Mouse (Mus musculus): ENCODE measurements around the gene Tnxb. TPM values are rescaled to one million over a fixed set of nuclear protein-coding genes. Genes with fewer than 3 reads are reported as not detected.

Tnxb gene
- total RNA-seq, 2 experiments from 2014 or later, result 1.5 to 2.4 TPM

DNA sequence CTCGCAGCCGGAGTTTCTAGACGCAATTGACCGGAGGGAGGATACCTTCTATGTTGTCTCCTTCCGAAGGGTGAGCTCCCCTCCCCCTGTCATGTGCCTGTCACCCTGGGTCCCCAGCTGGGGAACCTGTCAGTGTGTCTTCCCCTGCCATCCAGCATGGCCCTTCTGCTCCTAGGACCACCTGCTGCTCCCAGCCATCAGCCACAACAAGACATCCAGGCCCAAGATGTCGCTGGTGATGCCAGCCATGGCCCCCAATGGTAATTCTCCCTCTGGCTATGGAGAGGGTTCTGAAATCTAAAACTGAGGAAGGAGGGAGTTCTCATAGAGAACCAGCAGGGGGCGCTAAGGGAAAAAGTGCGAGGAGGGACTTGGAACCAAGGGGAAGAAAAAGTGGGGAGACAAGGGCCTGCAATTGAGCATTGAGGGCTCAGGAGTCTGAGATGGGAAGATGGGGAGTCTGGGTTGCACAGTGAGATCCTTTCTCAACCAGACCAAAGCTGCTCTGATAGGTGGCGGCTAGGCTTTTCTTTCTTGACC, 16.5 kb upstream of the Tnxb start:
- peak in 1 of 2 experiments; percentile 72 for DNase-seq (ENCODE audit: extremely low spot score in 1 of 2, low spot score in 2 of 2)
- TF ChIP-seq CTCF (IDR thresholded peaks at IDR 0.05), result peak; percentile 88

DNA sequence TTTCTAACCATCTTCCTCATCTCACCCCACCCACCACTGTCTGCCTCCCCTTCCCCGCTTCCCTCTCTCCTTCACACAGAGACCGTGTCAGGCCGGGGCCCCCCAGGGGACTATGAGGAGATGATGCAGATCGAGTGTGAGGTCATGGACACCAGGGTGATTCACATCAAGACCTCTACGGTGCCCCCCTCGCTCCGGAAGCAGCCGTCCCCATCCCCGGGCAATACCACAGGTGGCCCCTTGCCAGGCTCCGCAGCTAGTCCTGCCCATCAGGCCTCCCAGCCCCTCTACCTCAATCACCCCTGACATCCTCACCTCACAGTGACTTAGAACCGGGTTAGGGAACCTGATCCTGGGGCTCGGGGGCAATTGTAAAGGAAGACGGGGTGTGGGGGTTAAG, 15.9 kb upstream of the Tnxb start:
- H3K27ac ChIP-seq, result no peak overlapping the region
- H3K4me3 ChIP-seq, result no peak overlapping the region
- intact Hi-C loops (cut with DNase I), result loop anchor here (1.0 to 5.0 kb wide), 3 partner anchors 59 to 238 kb away; no protein-coding TSS in a partner anchor
- TF ChIP-seq CTCF (IDR thresholded peaks at IDR 0.05), result no peak
- no peak for DNase-seq (ENCODE audit: extremely low spot score in 1 of 2, low spot score in 2 of 2)

More for the DNA sequence above, 16.5 kb upstream of the Tnxb start:
- intact Hi-C loops (cut with DNase I), result loop anchor here (1.0 to 5.0 kb wide), 3 partner anchors 59 to 238 kb away; no protein-coding TSS in a partner anchor
- Histone ChIP-seq H3K27ac (no peak overlapping the region), H3K4me3 (no peak overlapping the region)

DNA sequence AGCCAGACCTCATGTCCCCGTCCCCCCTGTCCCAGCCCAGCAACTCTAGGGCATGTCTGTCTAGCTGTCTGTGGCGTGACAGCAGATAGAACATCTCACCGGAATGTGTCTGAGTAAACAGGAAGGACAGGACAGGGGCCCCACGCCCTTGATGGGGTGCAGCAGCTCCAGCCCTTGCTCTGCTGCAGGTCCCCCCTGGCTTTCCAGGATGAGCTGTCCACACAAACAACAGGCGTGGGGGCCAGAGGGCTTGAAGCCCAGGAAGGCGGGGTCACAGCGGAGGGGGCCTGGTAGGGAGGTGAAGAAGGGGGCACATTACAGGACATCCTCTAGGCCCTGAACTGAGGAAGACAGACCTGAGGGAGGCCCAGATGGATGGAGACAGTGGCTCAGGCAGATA, 15.2 kb upstream of the Tnxb start:
- Histone ChIP-seq H3K4me3 (no peak overlapping the region), H3K27ac (peak overlapping the region; percentile 28; the same call in 1 of the 2 replicates)
- no peak for TF ChIP-seq CTCF (IDR thresholded peaks at IDR 0.05)
- intact Hi-C loops (cut with DNase I), result no loop called here
- no peak for DNase-seq (ENCODE audit: extremely low spot score in 1 of 2, low spot score in 2 of 2)

DNA sequence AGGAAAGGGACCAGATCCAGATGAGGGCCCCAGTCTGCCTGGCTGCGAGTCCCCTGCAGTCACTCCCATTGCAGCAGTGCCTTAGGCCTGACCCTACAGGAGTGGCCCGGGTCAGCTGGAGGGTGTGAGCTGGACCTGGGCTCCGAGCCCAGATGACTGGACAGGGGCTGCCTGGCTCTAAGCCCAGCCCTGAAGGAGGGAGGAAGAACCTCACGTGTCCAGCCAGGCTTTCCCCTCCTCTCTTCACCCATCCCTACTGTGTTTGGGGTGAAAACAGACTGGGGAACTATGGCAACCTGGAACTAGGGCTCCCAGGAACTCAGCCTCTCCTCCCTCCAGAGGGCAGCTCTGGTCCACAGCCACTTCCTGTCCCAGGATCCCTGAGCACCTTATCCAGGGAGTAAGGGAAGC, 14.7 kb upstream of the Tnxb start:
- DNase-seq (ENCODE audit: extremely low spot score in 1 of 2, low spot score in 2 of 2), result no peak
- no peak overlapping the region for H3K4me3 ChIP-seq
- peak overlapping the region; percentile 58; the same call in 1 of the 2 replicates for H3K27ac ChIP-seq
- peak; percentile 16; the same call in 1 of the 2 replicates for TF ChIP-seq CTCF (IDR thresholded peaks at IDR 0.05)
- intact Hi-C loops (cut with DNase I), result no loop called here

DNA sequence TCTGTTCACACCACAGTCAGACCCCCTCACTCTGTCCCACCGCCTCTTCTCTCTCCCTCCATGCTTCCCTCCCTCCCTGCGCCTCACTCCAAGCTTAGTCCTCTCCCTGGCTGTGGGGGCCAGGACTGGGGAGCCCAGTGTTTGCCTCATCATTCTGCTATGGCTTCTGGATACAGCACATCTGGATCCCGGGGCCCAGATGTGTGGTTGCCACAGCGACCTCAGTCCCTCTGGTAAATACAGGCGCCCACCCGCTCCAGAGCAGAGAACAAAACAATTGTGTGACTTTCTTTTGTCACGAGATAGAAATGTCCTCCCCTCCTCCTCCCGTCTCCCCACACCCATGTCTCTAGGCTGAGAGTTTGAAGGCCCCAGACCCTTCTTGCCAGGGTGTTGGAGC, 13.7 kb upstream of the Tnxb start:
- intact Hi-C loops (cut with DNase I), result no loop called here
- DNase-seq (ENCODE audit: extremely low spot score in 1 of 2, low spot score in 2 of 2), result no peak
- H3K27ac ChIP-seq, result no peak overlapping the region
- no peak overlapping the region for H3K4me3 ChIP-seq
- TF ChIP-seq CTCF (IDR thresholded peaks at IDR 0.05), result no peak

DNA sequence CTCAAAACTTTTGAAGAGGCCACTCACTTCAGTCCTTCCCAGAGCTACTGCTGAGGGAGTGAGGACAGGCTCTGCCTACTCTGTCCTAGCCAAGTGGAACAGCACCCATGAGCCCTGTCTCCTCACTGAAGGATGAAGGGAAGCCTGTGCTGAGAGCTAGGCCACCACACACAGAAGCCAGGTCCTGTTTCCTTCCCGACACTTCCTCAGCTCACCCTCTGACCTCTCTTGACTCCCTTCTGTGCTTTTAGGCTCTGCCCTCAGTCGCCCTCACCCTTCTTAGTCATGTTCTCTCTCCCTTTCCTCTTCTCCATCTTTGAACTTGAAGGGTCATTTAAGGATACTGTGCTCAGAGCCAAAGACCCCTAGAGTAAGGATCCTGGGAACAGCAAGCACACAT, 13.1 kb upstream of the Tnxb start:
- no peak overlapping the region for H3K4me3 ChIP-seq
- no peak for TF ChIP-seq CTCF (IDR thresholded peaks at IDR 0.05)
- intact Hi-C loops (cut with DNase I), result no loop called here
- H3K27ac ChIP-seq, result no peak overlapping the region
- no peak for DNase-seq (ENCODE audit: extremely low spot score in 1 of 2, low spot score in 2 of 2)

DNA sequence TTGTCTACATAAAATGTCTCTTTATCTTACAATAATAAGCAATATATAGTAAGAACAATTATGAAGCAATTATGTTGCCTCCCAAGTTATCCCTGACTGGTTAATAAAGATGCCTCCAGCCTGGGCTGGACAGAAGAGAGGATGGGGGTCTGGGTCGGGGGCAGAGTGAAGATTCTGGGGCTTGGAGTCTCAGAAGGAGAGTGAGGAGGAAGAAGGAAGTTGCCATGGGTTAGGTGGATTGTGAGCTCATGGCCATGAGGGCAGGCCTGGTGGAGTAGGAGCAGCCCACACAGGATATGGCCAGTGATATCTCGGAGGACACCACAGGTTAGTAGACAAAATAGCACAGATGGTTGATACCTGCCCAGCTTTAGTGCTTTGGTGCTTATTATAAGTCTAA, 12.2 kb upstream of the Tnxb start:
- H3K4me3 ChIP-seq, result no peak overlapping the region
- no peak for TF ChIP-seq CTCF (IDR thresholded peaks at IDR 0.05)
- H3K27ac ChIP-seq, result no peak overlapping the region
- intact Hi-C loops (cut with DNase I), result no loop called here
- DNase-seq (ENCODE audit: extremely low spot score in 1 of 2, low spot score in 2 of 2), result no peak

DNA sequence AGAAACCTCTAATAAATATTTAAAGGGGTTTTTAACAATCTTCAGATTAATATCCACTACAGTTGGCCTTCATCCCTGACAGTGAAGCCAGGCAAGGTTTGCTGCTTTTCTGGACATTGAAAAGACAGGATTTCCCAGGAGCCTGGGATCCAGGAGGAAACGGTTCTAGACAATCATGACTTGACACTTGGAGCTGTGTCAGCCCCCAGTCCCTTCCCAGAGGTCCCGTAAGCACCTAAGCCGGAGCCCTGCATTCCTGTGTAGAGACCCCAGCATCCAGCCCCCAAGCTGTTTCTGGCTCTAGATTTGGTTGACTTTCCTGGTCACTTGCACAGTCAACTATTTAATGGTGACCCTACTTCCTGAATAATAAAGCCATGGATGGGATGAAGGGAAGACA, 11.7 kb upstream of the Tnxb start:
- no peak overlapping the region for H3K4me3 ChIP-seq
- intact Hi-C loops (cut with DNase I), result no loop called here
- no peak overlapping the region for H3K27ac ChIP-seq
- TF ChIP-seq CTCF (IDR thresholded peaks at IDR 0.05), result no peak
- DNase-seq (ENCODE audit: extremely low spot score in 1 of 2, low spot score in 2 of 2), result no peak

DNA sequence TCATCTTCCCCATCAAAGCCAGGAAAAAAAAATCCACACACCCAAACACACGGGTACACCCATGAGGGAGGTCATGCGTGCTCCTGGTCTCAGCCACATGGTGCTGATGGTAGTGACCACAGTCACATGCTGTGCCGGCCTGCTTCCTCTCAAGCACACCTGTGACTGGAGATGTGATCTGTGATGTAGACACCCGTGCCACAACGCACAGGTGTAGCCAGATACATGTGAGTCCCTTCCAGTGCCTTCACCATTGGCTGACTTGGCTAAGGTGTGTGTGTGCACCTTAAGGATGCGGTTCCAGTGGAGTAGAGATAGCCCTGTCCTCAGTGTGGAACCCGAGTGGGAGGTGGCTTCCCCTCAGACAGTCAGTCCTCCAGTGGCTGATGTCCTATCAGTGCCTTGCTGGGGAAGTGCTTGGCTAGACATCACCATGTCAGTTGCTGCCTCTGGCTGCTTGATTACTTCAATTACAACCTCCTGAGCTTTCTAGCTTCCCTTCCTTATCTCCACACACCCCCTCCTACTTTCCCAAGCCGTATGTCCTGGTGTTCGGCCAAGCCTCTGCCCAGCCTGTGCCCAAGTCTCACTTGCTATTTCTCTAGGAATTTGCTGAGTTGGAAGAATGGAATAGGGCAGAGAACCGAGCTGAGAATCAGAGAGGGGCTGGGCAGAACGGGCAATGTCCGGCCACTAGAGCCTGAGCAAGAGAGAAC, 11.0 kb upstream of the Tnxb start:
- intact Hi-C loops (cut with DNase I), result no loop called here
- no peak overlapping the region for H3K27ac ChIP-seq
- no peak for TF ChIP-seq CTCF (IDR thresholded peaks at IDR 0.05)
- H3K4me3 ChIP-seq, result no peak overlapping the region
- DNase-seq (ENCODE audit: extremely low spot score in 1 of 2, low spot score in 2 of 2), result no peak

DNA sequence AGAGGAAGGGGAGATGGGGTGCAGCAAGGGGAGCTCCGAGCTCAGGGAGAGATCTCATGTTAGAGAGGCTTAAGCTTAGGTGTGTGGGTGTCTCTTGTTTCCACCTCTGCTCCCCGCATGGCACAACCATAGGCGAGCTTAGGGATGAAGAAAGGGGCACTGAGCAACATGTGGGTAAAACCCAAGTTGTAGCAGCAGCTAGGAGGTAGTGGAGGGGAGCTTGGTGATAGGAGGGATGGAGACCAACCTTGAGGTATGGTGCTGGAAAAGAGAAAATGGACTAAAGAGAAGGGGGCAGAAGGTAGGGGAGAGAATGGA, 10.5 kb upstream of the Tnxb start:
- intact Hi-C loops (cut with DNase I), result no loop called here
- Histone ChIP-seq H3K27ac (no peak overlapping the region), H3K4me3 (no peak overlapping the region)
- no peak for TF ChIP-seq CTCF (IDR thresholded peaks at IDR 0.05)
- no peak for DNase-seq (ENCODE audit: extremely low spot score in 1 of 2, low spot score in 2 of 2)

DNA sequence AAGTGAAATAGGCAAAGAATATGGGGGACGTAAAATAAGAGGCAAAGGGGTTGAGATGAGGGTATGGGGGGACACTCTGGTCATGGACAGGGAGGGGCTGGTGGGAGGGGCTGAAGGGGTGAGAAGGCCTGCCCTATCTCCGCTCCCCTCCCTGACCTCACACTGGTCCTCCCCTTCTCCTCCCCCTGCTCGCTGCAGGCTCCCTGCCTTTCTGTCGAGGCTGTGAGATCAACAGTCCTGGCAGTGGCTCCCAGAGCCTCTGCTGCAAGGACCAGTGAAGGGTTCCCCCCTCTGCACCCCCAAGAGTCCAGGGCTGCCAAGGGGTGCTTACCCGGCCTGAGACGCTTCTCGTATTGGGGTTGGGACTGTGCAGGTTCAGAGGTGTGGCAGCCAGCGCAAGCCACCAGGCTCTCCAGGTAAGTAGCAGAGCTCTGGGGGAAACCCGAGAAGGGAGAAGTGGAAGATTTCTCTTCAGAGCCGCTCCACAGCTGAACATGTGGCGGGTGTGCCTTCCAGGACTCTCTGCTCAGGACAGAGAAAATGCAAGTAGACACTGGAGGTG, 10.0 kb upstream of the Tnxb start:
- no peak for DNase-seq (ENCODE audit: extremely low spot score in 1 of 2, low spot score in 2 of 2)
- intact Hi-C loops (cut with DNase I), result no loop called here
- Histone ChIP-seq H3K4me3 (no peak overlapping the region), H3K27ac (no peak overlapping the region)
- TF ChIP-seq CTCF (IDR thresholded peaks at IDR 0.05), result no peak

DNA sequence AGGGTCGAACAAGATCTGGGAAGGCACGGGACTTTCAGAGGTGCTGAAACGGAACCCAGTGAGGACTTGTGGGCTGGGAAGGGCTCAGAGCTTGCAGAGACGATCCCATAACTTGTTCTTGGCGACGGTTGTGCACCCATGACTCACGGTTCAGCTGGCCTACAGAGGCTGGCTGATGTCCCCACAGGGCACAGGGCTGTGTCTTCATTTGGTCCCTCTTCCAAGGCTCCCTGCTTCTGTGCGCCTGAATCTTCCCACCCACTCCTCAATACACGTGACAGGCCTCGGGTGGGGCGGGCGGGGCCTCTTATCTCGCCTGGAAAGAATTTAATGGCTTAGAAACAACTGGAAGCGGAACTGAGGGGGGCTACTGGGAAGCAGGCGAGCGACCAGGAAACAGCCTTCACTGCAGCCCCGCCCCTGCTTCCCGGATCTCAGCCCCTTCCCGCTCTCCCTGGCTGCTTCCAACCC, 9.2 kb upstream of the Tnxb start:
- no peak overlapping the region for H3K27ac ChIP-seq
- H3K4me3 ChIP-seq, result peak overlapping the region; percentile 16; the same call in 1 of the 2 replicates
- intact Hi-C loops (cut with DNase I), result no loop called here

More for the DNA sequence above, 9.2 kb upstream of the Tnxb start:
- TF ChIP-seq CTCF (IDR thresholded peaks at IDR 0.05), result no peak
- no peak for DNase-seq (ENCODE audit: extremely low spot score in 1 of 2, low spot score in 2 of 2)
